Comparison of ENCODE assay signal across 21 mouse cellular contexts in the genomic region with DNA sequence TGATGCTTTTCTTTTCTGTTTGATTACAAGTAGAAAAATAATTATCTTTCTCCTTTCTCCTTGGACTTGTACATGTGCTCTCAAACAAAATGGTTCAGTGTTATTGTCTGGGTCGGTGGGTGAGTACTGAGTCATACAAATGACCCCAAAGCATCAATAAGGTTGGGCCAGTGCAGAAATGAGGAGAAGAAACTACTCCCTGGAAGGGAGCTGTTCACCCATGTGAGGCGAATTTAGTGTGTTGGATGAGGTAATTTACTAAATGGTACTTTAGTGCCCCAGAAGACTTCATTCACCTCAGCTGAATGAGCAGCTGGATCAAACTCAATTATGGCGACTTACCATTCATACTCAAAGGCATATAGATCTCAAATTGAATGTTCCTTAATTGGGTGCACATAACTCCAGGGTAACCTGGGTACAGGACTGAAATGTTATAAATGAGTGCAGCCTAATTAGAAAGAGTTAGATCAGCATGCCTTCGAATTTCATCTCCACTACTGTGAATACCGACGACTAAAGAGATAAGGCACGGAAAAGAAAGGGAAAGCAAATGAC.
DNase-seq lines count a peak whose midpoint lies in the region; ATAC-seq and TF ChIP-seq lines count a peak whose summit lies in the region.
"Had no signal": no experiment of that assay in that cellular context is flagged by ENCODE, and none has a peak within 500 bp of the region (broad histone marks: within the 10 kb centered on the region; RNA-seq: fewer than 3 reads in every experiment).

No protein-coding gene starts in this region.

- H3K9ac ChIP-seq in forebrain, embryonic 15.5 days (replicated peaks), result no peak overlapping the region
- H3K9ac ChIP-seq in hindbrain, postnatal 0 days (replicated peaks; ENCODE audit: low read length), result no peak overlapping the region
- H3K9ac ChIP-seq: liver, embryonic 13.5 days; lung, embryonic 15.5 days had no signal

- TF ChIP-seq CTCF in hindbrain, postnatal 0 days (IDR thresholded peaks at IDR 0.05; ENCODE audit: low read depth), result no peak

- no peak overlapping the region for H3K27ac ChIP-seq in forebrain, embryonic 15.5 days (replicated peaks)
- H3K27ac ChIP-seq in hindbrain, postnatal 0 days, result no peak overlapping the region
- H3K27ac ChIP-seq: kidney, postnatal 0 days; left cerebral cortex, adult 2 months; limb, embryonic 10.5 days; liver, embryonic 13.5 days; lung, embryonic 15.5 days had no signal

- WGBS in forebrain, embryonic 15.5 days, result 12% methylated on average over 7 of the region's 7 CpGs
- 42% methylated on average over 7 of the region's 7 CpGs for WGBS in hindbrain, postnatal 0 days

- H3K4me2 ChIP-seq in forebrain, embryonic 15.5 days (replicated peaks), result no peak overlapping the region
- H3K4me2 ChIP-seq in hindbrain, postnatal 0 days (ENCODE audit: low read depth, low read length), result no peak overlapping the region
- H3K4me2 ChIP-seq: liver, embryonic 13.5 days; lung, embryonic 15.5 days had no signal

- H3K9me3 ChIP-seq in forebrain, embryonic 15.5 days, result no peaks in the 10 kb centered on the region
- no peaks in the 10 kb centered on the region for H3K9me3 ChIP-seq in hindbrain, postnatal 0 days (ENCODE audit: low read length)
- H3K9me3 ChIP-seq: limb, embryonic 10.5 days; liver, embryonic 13.5 days; lung, embryonic 15.5 days had no signal

- H3K36me3 ChIP-seq in forebrain, embryonic 15.5 days, result no peaks in the 10 kb centered on the region
- no peaks in the 10 kb centered on the region for H3K36me3 ChIP-seq in hindbrain, postnatal 0 days (ENCODE audit: insufficient read depth, low read length)
- H3K36me3 ChIP-seq: limb, embryonic 10.5 days; liver, embryonic 13.5 days; lung, embryonic 15.5 days had no signal

- ATAC-seq in forebrain, embryonic 15.5 days (replicated peaks), result peak; percentile 92
- 0 out of 2 replicates have a peak, but pooled peaks have one; percentile 43 for ATAC-seq in hindbrain, postnatal 0 days
- ATAC-seq: intestine, postnatal 0 days had no signal

- DNase-seq in embryo, embryonic 10.5 days (ENCODE audit: low spot score), result peak; percentile 14
- no peak for DNase-seq in embryo, embryonic 10 days (ENCODE audit: low spot score)
- peak; percentile 16 for DNase-seq in Muller cell, postnatal 12 days (ENCODE audit: inconsistent ontology term)
- DNase-seq in hindbrain, postnatal 0 days (ENCODE audit: low spot score), result peak; percentile 8
- DNase-seq in adrenal gland, adult (ENCODE audit: inconsistent age in 2 of 2, low spot score in 1 of 2), result no peak
- no peak for DNase-seq in adrenal gland, postnatal 14 days
- no peak for DNase-seq in kidney, adult 11 months
- DNase-seq: adrenal gland, adult 2 months; cerebellum, adult 11-12 months; cerebellum, postnatal 36 days; gastrocnemius, postnatal 10 days; heart, adult 18-20 months; heart, postnatal 4 days; liver, embryonic 13.5 days; right cerebral cortex, adult 18-20 months had no signal

- H3K4me3 ChIP-seq in forebrain, embryonic 15.5 days, result no peak overlapping the region
- no peak overlapping the region for H3K4me3 ChIP-seq in hindbrain, postnatal 0 days (ENCODE audit: low read length)
- H3K4me3 ChIP-seq: left cerebral cortex, adult 2 months; limb, embryonic 10.5 days; liver, embryonic 13.5 days; lung, embryonic 15.5 days had no signal

- H3K4me1 ChIP-seq in forebrain, embryonic 15.5 days, result peaks cover 8% of the 10 kb centered on the region
- H3K4me1 ChIP-seq in hindbrain, postnatal 0 days (ENCODE audit: insufficient read depth, low read length), result no peaks in the 10 kb centered on the region
- H3K4me1 ChIP-seq: limb, embryonic 10.5 days; liver, embryonic 13.5 days; lung, embryonic 15.5 days had no signal

- H3K27me3 ChIP-seq in forebrain, embryonic 15.5 days, result no peaks in the 10 kb centered on the region
- no peaks in the 10 kb centered on the region for H3K27me3 ChIP-seq in hindbrain, postnatal 0 days (ENCODE audit: insufficient read depth, low read length)
- H3K27me3 ChIP-seq: liver, embryonic 13.5 days; lung, embryonic 15.5 days had no signal

Comparison
In these comparisons a context has a peak if more than half of its experiments do, and no peak if none do; other contexts are left out.
1. DNase-seq: peak in embryo, embryonic 10.5 days (single experiment), Muller cell, postnatal 12 days (single experiment) and hindbrain, postnatal 0 days (single experiment); none in embryo, embryonic 10 days (single experiment), adrenal gland, adult (0 of 2), adrenal gland, postnatal 14 days (single experiment) and kidney, adult 11 months (single experiment).